Mouse (Mus musculus) lung, postnatal 0 days (tissue): ENCODE data around the gene Slc22a13. TPM values are rescaled to one million over a fixed set of nuclear protein-coding genes. Genes with fewer than 3 reads are reported as not detected.

Source experiments
- ATAC-seq: fragments of 200-750 bp; cut with Nextera tagmentation; 2 replicates; pipeline ENCODE4 v1.8.0; 2017; ENCODE audit warnings: moderate library complexity
- DNase-seq: peaks from one replicate; pipeline ENCODE4 v3.0.0-alpha.2; 2016; ENCODE audit warnings: low spot score
- H3K27ac ChIP-seq: fragments of 300-500 bp; sonication (generic); 2 replicates; pipeline ENCODE4 v1.5.1; 2014; ENCODE audit warnings: antibody characterized with exemption, mild to moderate bottlenecking, low read length, mixed read lengths
- H3K27me3 ChIP-seq: fragments of 300-500 bp; sonication (generic); replicated peaks from 2 replicates; pipeline ENCODE4 v1.6.1; 2014; ENCODE audit warnings: low read length, mixed read lengths; ENCODE audit not compliant: insufficient read depth
- H3K36me3 ChIP-seq: fragments of 300-500 bp; sonication (generic); 2 replicates; pipeline ENCODE4 v1.6.1; 2014; ENCODE audit warnings: low read length, mixed read lengths; ENCODE audit not compliant: insufficient read depth
- H3K4me1 ChIP-seq: fragments of 300-500 bp; sonication (generic); 2 replicates; pipeline ENCODE4 v1.6.1; 2014; ENCODE audit warnings: antibody characterized with exemption, low read depth, low read length, mixed read lengths; ENCODE audit not compliant: insufficient read depth
- H3K4me2 ChIP-seq: fragments of 300-500 bp; sonication (generic); replicated peaks from 2 replicates; pipeline ENCODE4 v1.6.1; 2014; ENCODE audit warnings: low read depth, mild to moderate bottlenecking, low read length, moderate library complexity, mixed read lengths
- H3K4me3 ChIP-seq: fragments of 300-500 bp; sonication (generic); 2 replicates; pipeline ENCODE4 v1.5.1; 2014; ENCODE audit warnings: low read depth, low read length
- H3K9ac ChIP-seq: fragments of 300-500 bp; sonication (generic); replicated peaks from 2 replicates; pipeline ENCODE4 v1.6.1; 2014; ENCODE audit warnings: low read depth, mild to moderate bottlenecking
- H3K9me3 ChIP-seq: fragments of 300-500 bp; sonication (generic); 2 replicates; pipeline ENCODE4 v1.6.1; 2016; ENCODE audit warnings: low read length, mixed read lengths
- CTCF ChIP-seq: IDR thresholded peaks from 2 replicates; pipeline ENCODE4 v1.5.1; 2016; ENCODE audit warnings: antibody characterized with exemption, mild to moderate bottlenecking
- EP300 ChIP-seq: IDR thresholded peaks from 2 replicates; pipeline ENCODE4 v1.6.1; 2016; ENCODE audit warnings: antibody characterized with exemption, mild to moderate bottlenecking, control low read depth
- WGBS: fragments of 180-500 bp; shearing (Covaris S2); extraction: QIAGEN DNeasy Blood & Tissue Kit; methylation state at CpG from one replicate; pipeline ENCODE4 v1.1.7; 2014; 5-methylcytosine and 5-hydroxymethylcytosine counted together
- polyA plus RNA-seq: library from polyadenylated mRNA; unstranded; fragments of >200 nt; fragmentation: Nextera tagmentation; extraction: Ambion mirVana; gene quantifications from 2 replicates; pipeline ENCODE4 v1.2.1, GENCODE M21; 2015

The Slc22a13 gene
- polyA plus RNA-seq, 1 experiment from 2014 or later: not detected

GRCm38 (mm10) chr9:119243981-119244380 lies 35.1 kb upstream of the Slc22a13 start:
- Histone ChIP-seq H3K4me2 (no peak overlapping the region), H3K27me3 (no peaks in the 10 kb centered on the region), H3K9me3 (no peaks in the 10 kb centered on the region), H3K4me1 (no peaks in the 10 kb centered on the region), H3K36me3 (peaks cover 28% of the 10 kb centered on the region), H3K4me3 (no peak overlapping the region), H3K9ac (no peak overlapping the region), H3K27ac (no peak overlapping the region)
- TF ChIP-seq EP300 (no peak), CTCF (no peak)
- WGBS: 86% methylated on average over 3 of the region's 3 CpGs
- ATAC-seq (no peak), DNase-seq (no peak)

- Histone ChIP-seq H3K9ac (no peak overlapping the region), H3K27ac (no peak overlapping the region), H3K27me3 (no peaks in the 10 kb centered on the region), H3K4me2 (no peak overlapping the region), H3K9me3 (no peaks in the 10 kb centered on the region), H3K4me3 (no peak overlapping the region), H3K36me3 (peaks cover 28% of the 10 kb centered on the region), H3K4me1 (no peaks in the 10 kb centered on the region)
- TF ChIP-seq EP300: no peak
- no peak for TF ChIP-seq CTCF
- ATAC-seq: no peak
- DNase-seq: no peak
- 77% methylated on average over 11 of the region's 11 CpGs for WGBS
Observed at GRCm38 (mm10) chr9:119241169-119241865, 32.4 kb upstream of the Slc22a13 start.

- ATAC-seq: no peak
Observed at GRCm38 (mm10) chr9:119240286-119240997, 31.5 kb upstream of the Slc22a13 start.

GRCm38 (mm10) chr9:119239274-119239673 lies 30.4 kb upstream of the Slc22a13 start:
- no peak overlapping the region for H3K27ac ChIP-seq
- H3K9me3 ChIP-seq: no peaks in the 10 kb centered on the region
- no peaks in the 10 kb centered on the region for H3K4me1 ChIP-seq
- H3K27me3 ChIP-seq: no peaks in the 10 kb centered on the region
- peaks cover 26% of the 10 kb centered on the region for H3K36me3 ChIP-seq
- TF ChIP-seq EP300 (no peak), CTCF (no peak)
- no peak for DNase-seq
- H3K4me3 ChIP-seq: no peak overlapping the region
- ATAC-seq: no peak
- no peak overlapping the region for H3K4me2 ChIP-seq
- no peak overlapping the region for H3K9ac ChIP-seq
- 93% methylated on average over 3 of the region's 3 CpGs for WGBS

More at GRCm38 (mm10) chr9:119240286-119240997, 31.5 kb upstream of the Slc22a13 start:
- Histone ChIP-seq H3K27ac (no peak overlapping the region), H3K4me1 (no peaks in the 10 kb centered on the region), H3K4me3 (no peak overlapping the region), H3K36me3 (peaks cover 28% of the 10 kb centered on the region), H3K9ac (no peak overlapping the region), H3K9me3 (no peaks in the 10 kb centered on the region), H3K4me2 (no peak overlapping the region), H3K27me3 (no peaks in the 10 kb centered on the region)
- 89% methylated on average over 10 of the region's 10 CpGs for WGBS
- DNase-seq: no peak
- TF ChIP-seq EP300 (no peak), CTCF (no peak)

- ATAC-seq (no peak), DNase-seq (no peak)
- Histone ChIP-seq H3K4me2 (no peak overlapping the region), H3K27ac (no peak overlapping the region), H3K9me3 (no peaks in the 10 kb centered on the region), H3K27me3 (no peaks in the 10 kb centered on the region), H3K4me1 (no peaks in the 10 kb centered on the region), H3K9ac (no peak overlapping the region), H3K36me3 (peaks cover 23% of the 10 kb centered on the region), H3K4me3 (no peak overlapping the region)
- 78% methylated on average over 4 of the region's 4 CpGs for WGBS
- no peak for TF ChIP-seq CTCF
- TF ChIP-seq EP300: no peak
Observed at GRCm38 (mm10) chr9:119238796-119239195, 29.9 kb upstream of the Slc22a13 start.

GRCm38 (mm10) chr9:119231552-119231951 lies 22.7 kb upstream of the Slc22a13 start:
- Histone ChIP-seq H3K36me3 (no peaks in the 10 kb centered on the region), H3K4me3 (no peak overlapping the region), H3K9ac (no peak overlapping the region), H3K9me3 (no peaks in the 10 kb centered on the region), H3K27me3 (no peaks in the 10 kb centered on the region), H3K4me1 (no peaks in the 10 kb centered on the region), H3K4me2 (no peak overlapping the region), H3K27ac (no peak overlapping the region)
- TF ChIP-seq EP300 (no peak), CTCF (no peak)
- no peak for DNase-seq
- 82% methylated on average over 7 of the region's 7 CpGs for WGBS
- no peak for ATAC-seq
